Mouse (Mus musculus): ENCODE measurements around the gene Szt2.

Szt2 gene

DNA sequence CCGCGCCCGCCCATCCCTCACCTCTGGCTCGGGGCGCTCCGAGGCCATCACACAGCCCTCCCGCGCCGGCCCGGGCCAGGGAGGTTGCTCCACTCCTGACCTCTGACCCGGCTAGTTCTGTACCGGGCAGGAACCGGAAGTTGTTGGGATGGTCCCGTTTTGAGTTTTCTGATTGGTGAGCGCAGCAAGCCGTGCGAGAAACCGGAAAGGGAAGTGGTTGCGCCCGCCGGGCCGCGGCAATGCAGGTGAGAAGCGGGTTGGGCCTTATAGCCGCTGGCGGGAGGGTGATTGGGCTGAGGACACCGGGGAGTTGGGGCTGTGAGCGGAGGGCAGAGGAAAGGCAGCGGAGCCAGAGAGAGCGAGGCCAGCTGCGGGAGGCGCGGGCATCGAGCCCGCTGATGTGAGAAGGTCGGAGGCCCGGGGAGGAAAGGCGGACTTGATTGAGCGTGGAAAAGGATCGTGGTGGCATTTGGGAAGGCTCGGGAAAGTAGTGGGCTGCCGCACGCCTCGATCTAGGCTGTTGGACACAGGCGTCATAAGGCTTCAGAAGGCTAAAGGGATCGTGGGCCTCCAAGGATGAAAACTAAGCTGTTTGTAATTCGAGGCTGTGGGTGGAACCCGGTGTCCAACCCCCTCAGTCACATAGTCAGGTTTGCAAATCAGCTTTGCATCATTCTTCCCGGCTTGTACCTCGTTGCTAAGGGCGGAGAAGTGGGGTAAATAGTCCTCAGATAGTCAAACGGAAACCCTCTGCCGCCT, at the start of gene Szt2, which contains the start of gene Med8:
Gene Szt2 (minus strand): TSS at position 132 of the 759 bp plus-strand sequence.
Gene Med8 (plus strand): TSS at position 196 of the 759 bp plus-strand sequence.
- peak; percentile 94 for DNase-seq

DNA sequence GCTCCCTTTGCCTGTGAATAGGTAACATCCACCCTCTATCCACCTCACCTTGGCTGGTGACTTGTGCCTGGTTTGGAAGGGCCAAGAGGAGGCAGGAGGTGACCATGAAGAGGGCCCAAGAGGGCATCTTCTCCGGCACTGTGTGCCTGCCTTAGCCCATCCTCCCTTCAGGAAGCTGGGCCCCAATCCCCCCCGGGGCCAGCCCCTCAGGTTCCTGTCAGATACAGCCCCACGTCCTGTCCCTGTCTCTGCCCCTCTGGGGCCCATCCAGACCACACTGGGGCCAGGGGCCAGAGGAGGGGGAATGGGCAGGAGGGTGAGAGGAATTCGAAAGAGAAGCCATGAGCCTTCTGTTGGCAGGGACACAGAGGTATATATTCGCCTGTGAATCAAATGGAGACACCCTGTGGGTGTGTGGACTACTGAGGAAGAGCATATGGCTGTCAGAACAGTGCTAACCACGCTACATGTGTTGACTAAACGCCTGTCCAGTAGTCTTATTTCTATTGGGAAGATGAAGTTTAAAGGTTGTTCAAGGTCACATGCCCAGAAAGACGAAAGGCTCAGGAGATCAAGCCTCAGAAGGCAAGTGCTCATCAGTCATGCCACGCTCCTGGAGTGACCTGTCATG, 48.4 kb upstream of the Szt2 start, which contains the start of gene Mpl:
Gene Mpl (minus strand): TSS at position 169 of the 631 bp plus-strand sequence.
- DNase-seq, result no peak

DNA sequence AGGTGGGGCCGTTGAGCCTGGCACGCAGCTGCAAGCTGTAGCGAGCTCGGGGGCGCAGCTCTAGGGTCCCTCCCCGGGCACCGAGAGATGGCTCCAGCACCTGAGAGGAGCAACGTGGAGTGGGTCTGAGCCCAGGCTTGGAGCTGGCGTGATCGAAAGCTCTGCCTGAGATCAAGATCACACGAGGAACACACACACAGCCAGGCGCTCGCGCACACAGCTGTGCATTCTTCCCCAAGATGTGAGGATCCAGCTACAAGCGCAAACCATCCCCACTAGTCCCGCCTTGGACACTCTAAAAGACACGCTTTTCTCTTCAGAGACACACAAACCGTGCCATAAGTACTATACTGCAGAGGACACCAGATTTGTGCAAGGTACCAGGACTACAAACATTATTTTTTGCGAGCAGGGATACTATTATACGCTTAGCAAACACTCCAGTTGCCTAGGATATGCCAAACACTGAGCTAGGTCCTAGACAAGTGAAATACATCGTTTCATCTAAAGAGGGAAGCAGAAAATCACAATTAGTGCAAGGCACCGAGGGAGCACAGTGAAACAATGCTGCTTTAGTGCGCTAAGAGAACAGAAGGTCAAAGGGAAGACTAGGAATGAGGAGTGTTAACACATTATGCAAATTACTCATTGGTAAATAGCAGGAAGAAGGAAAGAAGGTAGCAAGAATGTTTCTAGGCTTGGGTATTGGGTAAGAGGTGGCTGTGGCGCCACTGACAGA, 37.5 kb upstream of the Szt2 start:
- no peak for DNase-seq

DNA sequence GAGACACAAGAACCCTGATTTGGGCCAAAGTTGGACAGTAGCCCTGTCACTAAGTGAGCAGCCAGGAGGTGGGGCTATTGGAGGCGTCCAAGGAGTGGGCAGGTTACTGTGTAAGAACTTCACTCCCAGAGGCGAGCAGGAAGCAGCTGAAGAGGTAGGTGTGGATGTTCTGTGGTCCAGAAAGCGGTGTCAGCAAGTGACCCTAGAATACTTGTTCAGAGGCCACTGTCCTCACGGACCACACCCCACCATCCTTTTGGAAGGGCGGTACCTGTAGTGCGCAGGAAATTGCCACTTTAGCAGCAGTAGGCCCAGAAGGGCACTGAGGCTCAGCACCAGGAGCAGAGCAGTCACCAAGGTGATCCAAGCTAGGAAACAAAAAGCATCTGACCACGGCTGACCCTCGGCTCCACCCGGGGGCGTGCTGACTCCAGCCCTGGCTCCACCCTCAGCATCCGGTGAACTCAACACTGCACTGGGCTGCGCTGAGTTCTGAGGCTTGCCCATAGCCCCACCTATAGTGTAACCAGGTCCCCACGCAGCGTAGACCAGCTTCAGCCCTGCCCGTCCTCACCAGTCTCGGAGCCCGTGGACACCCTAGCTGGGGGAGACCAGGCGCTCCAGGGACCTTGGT, 36.8 kb upstream of the Szt2 start:
- peak; percentile 72 for DNase-seq

DNA sequence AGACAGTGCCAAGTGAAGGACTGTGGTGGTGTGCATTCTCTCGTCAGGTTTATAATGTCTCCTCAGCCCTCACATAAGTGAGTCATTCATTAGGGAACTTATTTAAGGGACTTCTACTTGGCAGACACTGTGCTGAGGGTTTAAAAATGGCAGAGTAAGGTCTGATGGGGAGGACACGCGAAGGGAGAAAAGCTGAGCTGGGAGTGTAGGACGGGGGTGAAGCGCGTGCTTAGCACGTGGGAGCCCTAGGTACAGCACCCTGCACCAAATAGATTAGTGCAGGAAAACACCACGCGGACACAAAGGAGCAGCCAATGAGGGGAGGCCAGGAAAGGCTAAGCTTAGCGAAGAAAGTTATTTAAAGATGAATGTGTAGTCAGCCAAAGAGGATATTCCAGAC, 36.0 kb upstream of the Szt2 start:
- DNase-seq, result no peak

DNA sequence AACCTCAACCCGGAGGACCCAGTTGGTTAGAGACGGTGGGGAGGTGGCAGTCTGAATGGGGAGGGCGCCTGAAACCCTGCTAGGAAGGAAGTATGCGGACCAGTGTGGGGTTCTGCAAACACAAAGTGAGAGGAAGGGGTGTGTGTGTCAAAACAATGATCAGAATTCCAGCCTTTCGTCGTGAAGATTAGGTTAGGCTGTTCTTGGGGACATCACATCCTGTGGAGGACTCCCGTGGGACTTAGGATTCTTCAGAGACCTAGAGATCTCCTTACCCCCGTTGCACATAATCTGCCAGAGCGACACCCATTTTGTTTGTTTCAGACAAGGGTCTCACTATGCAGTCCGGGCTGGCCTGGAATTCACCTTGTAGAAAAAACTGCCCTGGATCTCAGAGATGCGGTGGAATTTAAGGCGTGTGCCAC, 28.8 kb upstream of the Szt2 start:
- peak; percentile 38 for DNase-seq

DNA sequence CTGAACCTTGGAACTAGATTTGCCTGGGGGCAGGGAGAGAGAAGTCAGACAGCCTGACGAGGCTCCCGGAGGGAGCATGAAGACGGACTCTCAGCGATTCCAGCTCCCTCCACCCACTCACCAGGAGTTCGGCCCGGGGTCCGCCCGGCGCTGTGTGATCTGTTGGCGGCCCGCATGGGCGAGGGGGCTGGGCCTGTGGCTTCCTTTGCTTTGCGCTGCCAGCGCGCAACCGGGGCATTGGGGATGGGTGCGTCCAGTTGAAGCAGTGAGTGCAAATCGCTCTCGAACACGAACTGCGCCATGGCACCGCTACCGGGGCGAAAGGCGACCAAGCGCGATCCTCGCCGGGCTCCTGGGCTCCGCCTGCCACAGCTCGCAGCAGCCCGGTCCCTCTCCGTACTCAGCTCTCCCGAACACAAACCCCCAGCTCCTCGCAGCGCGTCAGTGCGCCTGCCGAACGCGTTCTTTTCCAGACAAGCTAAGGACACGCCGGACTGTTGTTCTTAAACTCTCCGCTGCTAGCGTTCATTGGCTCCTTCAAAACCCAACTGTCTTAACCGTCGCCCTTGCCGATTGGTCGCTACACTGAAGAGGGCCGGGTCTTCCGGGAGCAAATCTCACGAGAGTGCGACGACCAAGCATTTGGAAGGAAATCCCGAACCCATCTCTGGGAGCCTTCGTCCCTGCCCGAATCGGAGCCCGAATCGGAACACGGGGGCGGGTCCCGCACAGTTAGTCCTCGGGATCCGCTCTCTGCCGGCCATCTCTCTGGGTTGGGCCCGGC, 27.9 kb upstream of the Szt2 start, which contains the start of gene Cdc20:
Gene Cdc20 (minus strand): TSS at position 533 of the 784 bp plus-strand sequence.
- peak; percentile 94 for DNase-seq

DNA sequence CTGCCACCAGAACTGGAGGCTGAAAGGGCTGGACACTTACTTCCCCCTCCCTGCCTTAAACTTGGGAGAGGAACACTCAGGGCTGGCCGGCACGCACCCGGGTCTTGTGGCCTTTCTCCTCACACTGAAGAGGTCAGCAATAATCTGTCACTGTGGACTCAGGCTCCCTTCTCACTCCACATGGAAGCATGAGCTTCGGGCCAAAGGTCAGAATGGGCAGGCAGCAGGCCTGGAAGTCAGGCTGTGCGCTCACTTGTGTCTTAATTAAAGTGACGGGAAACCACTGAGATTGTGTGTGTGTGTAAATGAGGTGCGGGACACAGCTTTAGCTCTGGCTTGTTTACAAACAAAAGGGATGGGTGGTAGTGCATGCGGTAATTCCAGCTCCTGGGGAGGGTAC, 23.3 kb upstream of the Szt2 start:
- peak; percentile 57 for DNase-seq

DNA sequence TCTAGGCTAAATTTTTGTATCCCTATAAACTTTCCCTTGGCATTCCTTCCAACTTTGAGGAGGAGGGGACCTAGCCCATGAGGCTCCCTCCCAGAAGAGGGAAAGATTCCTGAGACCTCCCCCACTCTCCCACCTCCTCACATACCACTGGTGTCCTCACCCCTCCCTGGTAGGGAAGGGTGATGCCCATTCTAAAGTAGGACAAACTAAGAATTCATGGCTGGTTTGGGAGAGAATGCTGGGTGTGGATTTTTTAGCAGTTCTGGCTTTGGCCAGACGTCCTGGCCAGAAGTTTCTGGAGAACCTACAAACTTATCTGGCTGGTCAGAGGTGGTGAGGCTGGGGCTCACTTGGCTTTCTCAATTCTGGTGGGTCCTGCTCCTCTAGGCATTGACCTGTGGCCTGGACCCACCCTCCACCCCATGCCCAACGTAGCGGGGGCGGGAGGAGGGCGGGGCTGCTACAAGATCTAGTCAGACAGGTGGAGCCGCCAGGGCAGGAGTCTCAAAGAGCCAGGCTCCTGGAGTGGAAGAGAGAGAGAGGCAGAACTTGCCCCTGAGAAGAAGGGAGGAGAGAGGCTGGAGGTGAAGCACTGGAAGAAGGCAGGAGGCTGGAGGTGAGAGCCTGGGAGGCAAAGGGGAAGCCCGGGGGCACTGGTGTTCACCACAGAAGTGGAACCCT, 20.3 kb upstream of the Szt2 start:
- peak; percentile 65 for DNase-seq

DNA sequence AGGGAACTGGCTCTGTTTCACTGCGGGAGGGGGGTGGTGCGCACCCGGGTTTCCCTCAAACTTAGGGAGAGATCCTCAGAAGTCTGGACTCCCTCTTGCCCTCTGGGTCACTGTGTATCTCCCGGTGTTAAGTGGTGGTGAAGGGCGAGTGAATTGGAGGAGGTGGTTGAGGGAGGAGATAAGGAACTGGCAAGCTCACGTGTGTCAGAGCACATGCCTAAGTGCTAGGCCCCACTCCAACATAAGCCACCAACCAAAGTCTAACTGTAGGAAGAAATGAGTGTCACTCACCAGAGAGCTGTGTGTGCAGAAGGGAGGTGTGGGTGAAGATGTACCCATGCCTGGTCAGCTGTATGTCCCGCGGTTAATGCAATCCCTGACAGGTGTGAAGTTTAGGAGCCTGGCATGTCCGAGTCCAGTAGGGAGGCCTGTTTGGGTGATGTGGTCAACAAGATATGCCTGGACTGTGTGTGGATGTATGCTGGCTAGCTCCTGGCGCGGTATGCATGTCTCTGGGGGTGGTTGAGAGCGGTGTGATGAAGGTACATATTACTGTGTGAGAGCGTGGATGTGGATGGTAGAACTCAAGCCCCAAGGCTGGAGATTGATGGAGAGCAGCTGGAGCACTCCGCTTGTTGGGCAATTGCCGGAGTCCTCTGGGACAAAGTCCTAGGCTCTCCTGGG, 19.6 kb upstream of the Szt2 start:
- DNase-seq, result peak; percentile 43

DNA sequence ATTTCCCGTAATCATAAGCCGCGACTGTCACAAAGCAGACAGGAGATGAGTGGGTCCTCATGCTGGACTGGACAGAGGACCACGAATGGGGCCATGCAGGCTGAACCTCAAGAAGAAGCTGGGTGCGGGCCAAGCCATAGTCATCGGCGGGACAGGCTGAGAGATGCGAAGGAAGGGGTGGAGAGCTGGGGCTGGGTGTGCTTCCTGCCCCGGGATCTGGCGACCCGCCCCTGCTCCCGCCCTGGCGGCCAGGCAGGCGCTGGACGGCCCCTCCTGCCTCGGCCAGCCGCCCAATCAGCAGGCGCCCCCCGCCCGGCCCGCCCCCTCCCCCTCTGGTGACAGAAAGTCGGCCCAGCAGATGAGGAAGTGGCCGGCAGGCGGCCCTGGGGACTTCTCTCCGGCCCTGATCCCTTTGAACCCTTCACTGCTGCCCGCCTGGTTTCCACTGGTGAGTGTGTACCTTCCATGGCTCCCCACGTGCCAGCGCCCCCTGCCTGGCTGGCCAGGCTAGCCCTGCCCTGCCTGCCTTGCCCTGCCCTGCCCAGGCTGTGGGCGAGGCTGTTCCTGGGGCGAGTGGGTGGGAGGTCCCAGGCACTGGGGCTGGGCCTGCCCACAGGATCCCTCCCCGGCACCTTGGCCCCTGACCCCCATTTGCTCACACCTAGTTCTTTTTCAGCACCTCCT, 18.8 kb upstream of the Szt2 start, which contains the start of gene Elovl1:
Gene Elovl1 (plus strand): TSS at position 326 of the 684 bp plus-strand sequence.
- DNase-seq, result peak; percentile 96

DNA sequence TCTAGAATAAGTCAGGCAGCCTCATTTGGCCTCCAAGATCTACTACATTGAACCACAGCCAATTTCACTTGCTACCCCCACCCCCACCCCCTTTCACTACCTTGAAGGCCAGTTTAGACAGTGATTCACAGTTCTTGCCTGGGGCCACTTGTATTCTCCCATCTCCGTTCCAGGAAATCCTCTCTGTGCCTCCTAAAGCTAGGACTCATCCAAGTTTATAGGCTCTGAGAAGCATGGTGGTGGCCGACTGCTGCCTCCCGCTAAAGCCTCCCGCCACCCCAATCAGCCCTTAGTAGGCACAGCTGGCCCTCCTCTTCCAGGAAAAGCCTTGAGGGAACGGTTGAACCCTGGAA, 18.3 kb upstream of the Szt2 start:
- DNase-seq, result no peak

DNA sequence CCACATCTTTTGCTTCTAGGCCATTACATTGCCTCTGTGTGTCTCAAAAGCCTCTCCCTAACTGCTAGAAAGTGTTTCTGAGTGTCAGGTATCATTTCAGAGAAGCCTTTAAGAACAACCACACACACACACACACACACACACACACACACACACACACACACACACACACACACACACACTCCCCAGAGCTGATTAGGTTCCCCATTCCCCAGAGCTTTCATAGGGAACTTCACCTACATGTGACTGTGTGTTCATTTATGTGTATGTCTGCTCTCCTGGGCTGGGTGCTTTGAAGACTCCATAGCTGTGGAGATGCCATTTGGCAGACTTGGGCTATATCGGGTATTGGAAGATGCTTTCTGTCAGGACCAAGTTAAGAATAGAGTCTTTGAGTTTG, 16.3 kb upstream of the Szt2 start:
- no peak for DNase-seq

DNA sequence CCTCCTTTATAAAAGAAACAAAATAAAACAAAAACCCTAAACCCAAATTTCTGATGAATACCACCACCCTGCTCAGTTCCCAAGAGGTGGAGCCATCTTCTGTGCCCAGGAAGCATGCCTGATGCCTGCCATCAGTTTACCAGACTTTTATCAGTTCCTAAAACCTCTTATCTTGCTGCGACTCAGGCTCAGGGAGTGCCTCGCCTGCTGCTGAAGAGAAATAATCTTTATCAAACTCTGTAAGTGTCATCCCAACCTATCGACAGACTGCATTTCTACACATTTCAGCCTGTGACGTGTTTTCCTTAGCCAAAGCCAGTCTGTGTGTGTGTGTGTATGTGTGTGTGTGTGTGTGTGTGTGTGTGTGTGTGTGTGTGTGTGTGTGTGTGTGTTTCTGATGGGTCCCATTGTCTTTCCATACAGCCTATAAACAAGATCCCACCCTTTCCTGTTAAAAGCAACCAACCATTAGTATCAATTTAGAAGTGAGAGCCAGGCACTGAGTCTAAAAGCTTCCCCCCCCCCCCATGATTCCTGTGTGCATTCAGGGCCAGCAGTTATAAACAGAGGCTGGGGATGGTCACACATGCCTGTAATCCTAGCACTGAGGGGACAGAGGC, 15.6 kb upstream of the Szt2 start:
- DNase-seq, result no peak

DNA sequence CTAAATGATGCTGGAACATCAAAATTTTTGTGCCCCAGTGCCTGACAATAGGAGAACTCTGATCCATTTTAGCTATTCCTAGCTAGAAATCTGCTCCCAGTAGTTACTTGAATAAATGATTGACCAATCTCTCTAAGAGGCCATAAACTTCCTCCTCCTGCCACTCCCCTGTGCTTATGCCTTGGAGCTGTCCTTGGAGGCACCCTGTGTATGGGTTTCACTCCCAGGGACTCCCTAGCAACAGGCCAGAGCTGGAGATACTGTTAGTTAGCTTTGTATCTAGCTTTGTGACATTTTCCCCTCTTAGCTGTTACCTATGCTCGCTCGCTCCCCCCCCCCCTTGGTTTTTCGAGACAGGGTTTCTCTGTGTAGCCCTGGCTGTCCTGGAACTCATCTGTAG, 12.3 kb upstream of the Szt2 start:
- no peak for DNase-seq

DNA sequence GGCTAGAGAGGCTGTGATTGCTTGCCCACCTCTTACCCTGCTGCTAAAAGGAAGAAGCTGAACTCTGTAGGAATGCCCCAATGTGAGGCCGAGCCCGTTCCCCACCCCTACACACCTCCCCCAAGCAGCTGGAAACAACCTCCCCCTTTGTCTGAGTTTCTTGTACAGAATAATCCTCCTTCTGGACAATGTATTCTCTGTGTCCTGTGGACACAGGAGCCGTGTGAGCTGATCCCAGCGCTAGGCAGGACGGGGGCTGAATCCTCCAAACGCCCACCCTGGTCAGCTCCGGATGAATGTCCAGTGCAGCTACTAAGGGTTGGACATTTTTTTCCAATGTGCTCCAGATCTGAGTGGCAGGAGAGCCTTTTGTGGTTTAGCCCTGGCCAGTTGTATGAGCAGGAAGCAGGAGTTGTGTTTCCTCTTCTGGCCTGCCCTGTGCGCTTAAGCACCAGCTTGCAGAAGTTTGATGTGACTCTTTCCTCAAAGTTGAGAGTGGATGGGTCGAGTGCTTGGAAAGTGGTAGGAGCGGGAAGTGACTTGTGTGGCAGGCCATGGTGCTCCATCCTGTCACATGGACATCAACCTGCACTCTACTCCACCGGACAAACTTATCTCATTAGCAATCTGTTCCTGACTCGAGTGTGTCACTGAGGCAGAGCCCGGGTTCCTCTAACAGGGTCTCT, 8.2 kb upstream of the Szt2 start:
- no peak for DNase-seq

DNA sequence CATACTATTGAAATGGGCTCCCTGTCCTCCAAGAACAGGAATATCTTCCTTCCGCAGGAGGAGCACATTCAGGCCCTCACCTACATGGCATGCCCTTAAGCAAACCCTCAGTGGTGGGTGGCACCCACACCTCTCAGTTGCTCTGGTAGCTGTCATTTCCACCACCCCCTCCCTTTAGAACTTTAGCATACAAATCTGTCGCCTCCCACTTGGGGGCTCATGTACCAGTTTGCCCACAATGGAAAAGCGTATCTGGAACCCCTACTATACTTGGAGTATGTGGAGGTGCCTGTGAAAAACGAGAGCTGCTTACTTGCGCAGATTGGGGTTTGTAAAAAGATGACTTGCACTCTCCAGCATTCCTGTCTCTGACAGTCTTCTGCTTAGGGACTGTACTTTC, 7.3 kb upstream of the Szt2 start:
- DNase-seq, result no peak

DNA sequence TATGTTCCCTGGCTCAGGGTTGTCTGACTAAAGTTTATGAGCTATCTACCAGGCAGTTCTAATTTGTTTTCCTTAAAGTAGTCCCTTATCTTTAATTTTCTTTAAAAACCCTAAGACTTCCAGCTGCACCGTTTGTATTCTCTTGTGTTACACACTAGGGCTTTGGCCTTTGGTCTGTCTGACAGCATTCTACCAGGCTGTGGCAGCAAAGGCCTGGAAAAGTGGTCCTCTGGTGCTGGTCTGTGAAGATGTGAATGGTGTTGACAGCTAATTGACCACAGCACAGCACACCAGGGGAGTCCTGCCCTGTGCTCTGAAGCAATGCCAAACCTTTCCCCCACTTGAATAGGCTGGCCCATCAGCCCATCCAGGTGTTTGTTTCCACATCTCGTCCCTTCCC, 6.7 kb upstream of the Szt2 start:
- no peak for DNase-seq

DNA sequence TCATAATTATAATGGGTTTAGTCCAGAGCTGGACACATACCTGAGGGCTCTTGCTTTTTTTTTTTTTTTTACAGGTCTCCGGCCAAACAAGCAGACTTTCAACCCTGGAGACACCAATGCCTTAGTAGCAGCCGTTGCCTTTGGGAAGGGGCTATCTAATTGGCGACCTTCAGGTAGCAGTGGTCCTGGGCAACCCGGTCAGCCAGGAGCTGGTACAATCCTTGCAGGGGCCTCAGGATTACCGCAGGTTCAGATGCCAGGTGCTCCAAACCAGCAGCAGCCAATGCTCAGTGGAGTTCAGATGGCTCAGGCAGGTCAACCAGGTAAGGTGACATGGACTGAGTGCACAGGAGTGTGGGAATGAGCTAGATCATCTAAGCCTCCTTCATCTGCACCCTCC, 4.5 kb upstream of the Szt2 start:
- DNase-seq, result no peak

Data from kidney, postnatal 10 days (tissue).